Mouse (Mus musculus): ENCODE measurements around the gene Ttll11. TPM values are rescaled to one million over a fixed set of nuclear protein-coding genes. Genes with fewer than 3 reads are reported as not detected.

Gene Ttll11
- polyA plus RNA-seq, 1 experiment from 2014 or later = 0.19 TPM

DNA sequence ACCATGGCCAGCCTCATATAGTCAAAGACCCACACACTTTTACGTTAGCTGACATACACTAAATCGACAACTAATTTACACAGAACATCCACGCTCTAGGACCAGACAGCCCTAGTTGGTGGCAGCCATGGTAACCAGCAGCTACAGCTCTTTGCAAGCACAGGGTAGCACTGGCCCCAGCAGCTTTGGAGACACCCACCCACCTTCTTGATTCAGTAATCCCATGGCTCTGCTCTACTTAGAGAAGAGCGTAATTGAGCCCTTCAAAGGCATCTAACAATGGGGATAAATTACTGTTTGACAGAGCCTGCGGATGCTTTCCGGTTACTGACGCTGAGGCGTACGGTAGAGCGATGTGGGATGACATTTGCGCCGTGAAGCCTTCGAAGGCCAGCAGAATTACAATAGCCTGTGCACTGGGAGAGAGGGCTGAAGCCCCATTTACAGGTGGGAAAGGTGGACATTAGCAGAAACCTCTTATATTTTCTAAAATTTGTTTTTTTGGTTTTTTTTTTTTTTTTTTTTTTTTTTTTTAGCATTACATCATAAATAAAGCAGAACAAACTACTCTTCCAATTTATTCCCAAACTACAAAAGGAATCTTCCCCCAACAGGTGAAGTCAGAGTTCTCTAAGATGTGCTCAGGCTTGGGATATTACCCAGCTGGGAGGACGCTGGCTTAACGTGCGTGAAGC lies 136.8 kb downstream of the Ttll11 start:
- no peak overlapping the region for H3K4me3 ChIP-seq (ENCODE audit: inconsistent target)
- H3K36me3 ChIP-seq (ENCODE audit: inconsistent target) = no peaks in the 10 kb centered on the region
- H3K27ac ChIP-seq = no peak overlapping the region
- no peaks in the 10 kb centered on the region for H3K79me2 ChIP-seq (ENCODE audit: inconsistent target)
- 96% methylated on average over 16 of the region's 16 CpGs for WGBS (ENCODE audit: missing documents)

- no peaks in the 10 kb centered on the region for H3K36me3 ChIP-seq (ENCODE audit: inconsistent target)
Measured at GRCm38 (mm10) chr2:35841841-35842420, 137.8 kb downstream of the Ttll11 start.

DNA sequence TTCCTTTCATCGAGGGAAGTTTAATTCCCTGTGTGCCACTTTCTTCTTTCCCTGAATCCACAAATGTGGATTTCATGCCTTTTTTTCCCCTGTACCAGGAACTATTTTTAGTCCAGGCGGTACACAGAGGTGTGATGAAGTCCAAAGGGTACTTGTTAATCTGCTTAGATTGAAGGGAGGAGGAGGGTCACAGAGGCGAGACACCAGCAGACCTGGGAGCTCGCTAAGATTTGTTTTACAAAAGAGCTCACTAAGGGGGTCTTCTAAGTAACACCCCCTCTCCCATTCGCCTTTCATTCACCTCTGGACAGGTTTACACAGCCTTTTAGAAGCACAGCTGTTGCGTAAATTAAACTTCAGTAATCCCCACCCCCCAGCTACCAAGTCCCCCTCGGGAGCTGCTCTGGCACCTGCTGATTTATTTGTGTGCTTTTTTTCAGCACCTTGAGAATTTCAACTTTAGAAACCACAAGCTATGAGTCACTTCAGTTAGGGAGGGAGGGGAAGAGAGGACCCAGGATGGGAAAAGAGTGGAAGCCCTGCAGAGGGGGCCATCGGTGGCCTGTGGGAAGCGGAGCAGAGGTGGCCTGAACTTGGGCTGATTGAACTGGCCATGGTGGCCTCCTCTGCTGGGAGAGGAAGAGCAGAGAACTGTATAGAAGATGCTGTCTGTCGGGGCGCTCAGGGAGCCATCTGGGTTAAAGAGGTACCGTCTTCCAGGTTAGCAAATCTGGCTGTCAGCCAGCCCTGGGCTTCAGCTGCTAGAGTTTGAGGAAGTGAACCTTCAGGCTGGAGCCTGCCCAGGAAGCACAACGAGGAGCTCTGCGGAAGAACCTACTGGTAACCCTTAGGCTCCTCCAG lies 138.5 kb downstream of the Ttll11 start:
- WGBS (ENCODE audit: missing documents) = 25% methylated on average over 14 of the region's 14 CpGs
- Histone ChIP-seq H3K79me2 (ENCODE audit: inconsistent target) (no peaks in the 10 kb centered on the region), H3K36me3 (ENCODE audit: inconsistent target) (no peaks in the 10 kb centered on the region), H3K4me3 (ENCODE audit: inconsistent target) (no peak overlapping the region), H3K27ac (no peak overlapping the region)

More at GRCm38 (mm10) chr2:35841841-35842420, 137.8 kb downstream of the Ttll11 start:
- Histone ChIP-seq H3K27ac (no peak overlapping the region), H3K4me3 (ENCODE audit: inconsistent target) (no peak overlapping the region), H3K79me2 (ENCODE audit: inconsistent target) (no peaks in the 10 kb centered on the region)
- WGBS (ENCODE audit: missing documents) = 47% methylated on average over 4 of the region's 4 CpGs

- no peak overlapping the region for H3K27ac ChIP-seq
Measured at GRCm38 (mm10) chr2:35838751-35839479, 140.8 kb downstream of the Ttll11 start.

DNA sequence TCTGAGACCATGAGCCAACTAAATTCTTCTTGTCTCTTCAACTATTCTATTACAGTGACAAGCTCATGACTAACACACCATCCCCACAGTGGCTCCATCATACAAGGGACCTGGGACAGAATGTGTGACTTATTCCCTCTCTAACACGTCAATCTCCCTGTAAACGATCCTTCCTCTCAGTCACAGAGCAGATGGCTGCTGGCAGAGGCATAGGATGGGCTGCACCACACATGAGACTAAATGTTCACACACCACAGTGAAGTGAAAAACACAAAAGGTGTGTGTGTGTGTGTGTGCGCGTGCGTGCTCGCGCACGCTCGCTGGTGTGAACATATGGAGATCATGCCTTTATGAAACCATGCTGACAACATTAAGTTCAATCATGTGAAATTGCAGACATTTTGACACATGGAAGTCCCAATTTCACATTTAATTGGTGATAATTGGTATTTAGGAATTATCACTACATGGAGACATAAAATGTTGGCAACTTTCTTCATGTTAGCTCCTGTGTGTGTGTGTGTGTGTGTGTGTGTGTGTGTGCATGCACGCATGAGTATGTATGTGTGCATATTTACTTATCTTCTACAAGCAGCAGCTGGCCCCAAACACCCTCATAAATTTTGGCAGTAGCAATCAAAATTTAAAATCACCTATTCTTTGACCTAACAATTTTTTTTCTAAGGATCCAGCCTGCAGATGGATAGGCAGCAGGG lies 145.4 kb downstream of the Ttll11 start:
- no peaks in the 10 kb centered on the region for H3K36me3 ChIP-seq (ENCODE audit: inconsistent target)
- H3K79me2 ChIP-seq (ENCODE audit: inconsistent target) = no peaks in the 10 kb centered on the region
- no peak overlapping the region for H3K4me3 ChIP-seq (ENCODE audit: inconsistent target)
- no peak overlapping the region for H3K27ac ChIP-seq
- WGBS (ENCODE audit: missing documents) = 95% methylated on average over 10 of the region's 10 CpGs

More at GRCm38 (mm10) chr2:35838751-35839479, 140.8 kb downstream of the Ttll11 start:
- WGBS (ENCODE audit: missing documents) = 64% methylated on average over 11 of the region's 11 CpGs
- H3K4me3 ChIP-seq (ENCODE audit: inconsistent target) = no peak overlapping the region
- no peaks in the 10 kb centered on the region for H3K79me2 ChIP-seq (ENCODE audit: inconsistent target)
- H3K36me3 ChIP-seq (ENCODE audit: inconsistent target) = no peaks in the 10 kb centered on the region

- Histone ChIP-seq H3K4me3 (ENCODE audit: inconsistent target) (no peak overlapping the region), H3K27ac (no peak overlapping the region), H3K36me3 (ENCODE audit: inconsistent target) (no peaks in the 10 kb centered on the region), H3K79me2 (ENCODE audit: inconsistent target) (no peaks in the 10 kb centered on the region)
- WGBS (ENCODE audit: missing documents) = 91% methylated on average over 6 of the region's 6 CpGs
Measured at GRCm38 (mm10) chr2:35833546-35833945, 146.2 kb downstream of the Ttll11 start.

GRCm38 (mm10) chr2:35832742-35833425 lies 146.8 kb downstream of the Ttll11 start:
- H3K36me3 ChIP-seq (ENCODE audit: inconsistent target) = no peaks in the 10 kb centered on the region
- no peaks in the 10 kb centered on the region for H3K79me2 ChIP-seq (ENCODE audit: inconsistent target)
- no peak overlapping the region for H3K4me3 ChIP-seq (ENCODE audit: inconsistent target)
- 43% methylated on average over 11 of the region's 11 CpGs for WGBS (ENCODE audit: missing documents)
- H3K27ac ChIP-seq = no peak overlapping the region

DNA sequence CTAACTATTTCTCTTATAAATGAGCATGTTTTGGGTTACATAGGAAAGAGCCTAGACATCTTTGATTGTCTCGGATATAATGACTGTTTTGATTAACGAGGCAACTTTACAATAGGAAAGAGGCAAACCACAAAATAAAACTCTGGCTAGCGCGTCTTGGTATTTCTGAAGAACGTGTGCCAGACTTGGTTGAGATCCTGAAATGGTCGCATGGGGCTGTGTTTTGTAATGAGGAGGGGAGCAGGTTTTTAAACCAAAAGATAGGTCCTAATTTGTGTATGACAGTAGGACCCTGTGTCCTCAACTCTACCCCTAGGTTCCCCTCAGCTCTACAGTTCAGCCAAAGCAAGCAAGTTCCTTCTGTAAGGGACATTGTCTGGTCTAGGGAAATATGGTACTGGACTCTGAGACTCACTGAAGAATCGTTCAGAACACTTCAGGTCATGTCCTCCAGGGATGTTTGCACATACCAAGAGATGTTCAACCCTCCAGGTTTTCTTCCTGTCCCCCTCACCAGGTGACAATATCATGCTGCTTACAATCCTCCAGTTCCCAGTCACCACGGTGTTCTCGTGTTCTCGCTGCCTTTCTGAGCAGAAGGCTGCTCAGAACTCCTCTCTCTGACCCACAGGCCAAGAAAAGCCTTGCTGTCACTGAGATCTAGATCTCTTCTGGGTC lies 147.7 kb downstream of the Ttll11 start:
- Histone ChIP-seq H3K4me3 (ENCODE audit: inconsistent target) (no peak overlapping the region), H3K36me3 (ENCODE audit: inconsistent target) (no peaks in the 10 kb centered on the region), H3K79me2 (ENCODE audit: inconsistent target) (no peaks in the 10 kb centered on the region), H3K27ac (no peak overlapping the region)
- WGBS (ENCODE audit: missing documents) = 34% methylated on average over 10 of the region's 10 CpGs

GRCm38 (mm10) chr2:35830966-35831903 lies 148.5 kb downstream of the Ttll11 start:
- 19% methylated on average over 6 of the region's 6 CpGs for WGBS (ENCODE audit: missing documents)
- H3K36me3 ChIP-seq (ENCODE audit: inconsistent target) = no peaks in the 10 kb centered on the region
- H3K27ac ChIP-seq = no peak overlapping the region
- H3K4me3 ChIP-seq (ENCODE audit: inconsistent target) = no peak overlapping the region
- no peaks in the 10 kb centered on the region for H3K79me2 ChIP-seq (ENCODE audit: inconsistent target)

GRCm38 (mm10) chr2:35829136-35829535 lies 150.6 kb downstream of the Ttll11 start:
- Histone ChIP-seq H3K4me3 (ENCODE audit: inconsistent target) (no peak overlapping the region), H3K36me3 (ENCODE audit: inconsistent target) (no peaks in the 10 kb centered on the region)
- whole genome bisulfite sequencing (ENCODE audit: missing documents) = 94% methylated on average over 4 of the region's 4 CpGs

GRCm38 (mm10) chr2:35827886-35828285 lies 151.8 kb downstream of the Ttll11 start:
- 96% methylated on average over 4 of the region's 4 CpGs for WGBS (ENCODE audit: missing documents)
- no peaks in the 10 kb centered on the region for H3K36me3 ChIP-seq (ENCODE audit: inconsistent target)
- H3K27ac ChIP-seq = no peak overlapping the region
- H3K79me2 ChIP-seq (ENCODE audit: inconsistent target) = no peaks in the 10 kb centered on the region
- no peak overlapping the region for H3K4me3 ChIP-seq (ENCODE audit: inconsistent target)

More at GRCm38 (mm10) chr2:35829136-35829535, 150.6 kb downstream of the Ttll11 start:
- no peak overlapping the region for H3K27ac ChIP-seq
- H3K79me2 ChIP-seq (ENCODE audit: inconsistent target) = no peaks in the 10 kb centered on the region

GRCm38 (mm10) chr2:35825157-35825556 lies 154.6 kb downstream of the Ttll11 start:
- no peak overlapping the region for H3K4me3 ChIP-seq (ENCODE audit: inconsistent target)
- no peak overlapping the region for H3K27ac ChIP-seq
- WGBS (ENCODE audit: missing documents) = 99% methylated on average over 7 of the region's 7 CpGs
- H3K79me2 ChIP-seq (ENCODE audit: inconsistent target) = no peaks in the 10 kb centered on the region
- H3K36me3 ChIP-seq (ENCODE audit: inconsistent target) = no peaks in the 10 kb centered on the region
